Mouse (Mus musculus): Measurements from ENCODE around the gene Mmel1.

- peak; percentile 39; the same call in 1 of the 2 replicates for TF ChIP-seq POLR2A (IDR thresholded peaks at IDR 0.05; ENCODE audit: low read depth, low read length)
- TF ChIP-seq CTCF (IDR thresholded peaks at IDR 0.05; ENCODE audit: extremely low read depth, insufficient read length, insufficient replicate concordance, low read depth, low read length) = no peak
Observed at GRCm38 (mm10) chr4:154911644-154912043, 42.3 kb downstream of the Mmel1 start.

Data from small intestine, adult 2 months (tissue).